Mouse (Mus musculus): ENCODE results near the gene Zfp580.

DNA sequence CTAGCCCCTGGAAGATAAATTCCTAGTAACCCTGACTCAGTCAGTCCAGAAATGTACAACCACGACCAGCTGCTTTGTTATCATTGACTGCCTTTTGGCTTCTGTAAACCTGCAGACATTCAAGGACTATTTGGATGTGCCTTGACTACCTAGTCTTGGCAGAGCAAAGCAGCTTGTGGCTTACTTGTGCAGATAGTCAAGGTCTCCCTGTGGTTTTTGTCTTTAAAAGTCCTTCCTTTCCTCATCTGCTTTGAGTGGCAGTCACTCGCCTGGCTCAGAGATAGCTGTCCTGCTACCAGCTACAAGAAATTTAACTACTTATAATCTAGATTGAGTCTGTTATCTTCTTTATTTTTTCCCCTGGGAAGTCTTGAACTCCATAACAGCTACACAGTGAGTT is 6.4 kb upstream of the Zfp580 start:
- no peak for TF ChIP-seq TAL1 (IDR thresholded peaks at IDR 0.05; ENCODE audit: low read length)
- no peak for TF ChIP-seq GATA1 (IDR thresholded peaks at IDR 0.05; ENCODE audit: low read length)
